Mouse (Mus musculus) forebrain, embryonic 16.5 days (tissue): ENCODE measurements around the gene Pklr. TPM values are rescaled to one million over a fixed set of nuclear protein-coding genes. Genes with fewer than 3 reads are reported as not detected.

ENCODE experiments used
- ATAC-seq: fragments of 200-750 bp; cut with Nextera tagmentation; 2 replicates; pipeline ENCODE4 v1.8.0; 2017; ENCODE audit warnings: mild to moderate bottlenecking, moderate library complexity
- H3K27ac ChIP-seq: fragments of 300-500 bp; sonication (generic); 2 replicates; pipeline ENCODE4 v1.5.1; 2014; ENCODE audit warnings: low read length, control low read depth
- H3K27me3 ChIP-seq: fragments of 300-500 bp; sonication (generic); replicated peaks from 2 replicates; pipeline ENCODE4 v1.6.1; 2014; ENCODE audit warnings: low read length; ENCODE audit not compliant: control insufficient read depth, insufficient read depth
- H3K36me3 ChIP-seq: fragments of 300-500 bp; sonication (generic); 2 replicates; pipeline ENCODE4 v1.6.1; 2014; ENCODE audit not compliant: control insufficient read depth, insufficient read depth
- H3K4me1 ChIP-seq: fragments of 300-500 bp; sonication (generic); replicated peaks from 2 replicates; pipeline ENCODE4 v1.6.1; 2014; ENCODE audit warnings: low read length; ENCODE audit not compliant: control insufficient read depth, insufficient read depth
- H3K4me2 ChIP-seq: fragments of 300-500 bp; sonication (generic); 2 replicates; pipeline ENCODE4 v1.6.1; 2014; ENCODE audit warnings: mild to moderate bottlenecking, low read length, control low read depth
- H3K4me3 ChIP-seq: fragments of 300-500 bp; sonication (generic); replicated peaks from 2 replicates; pipeline ENCODE4 v1.5.1; 2014; ENCODE audit warnings: mild to moderate bottlenecking, low read length, control low read depth
- H3K9ac ChIP-seq: fragments of 300-500 bp; sonication (generic); replicated peaks from 2 replicates; pipeline ENCODE4 v1.6.1; 2014; ENCODE audit warnings: low read depth, low read length, control low read depth
- H3K9me3 ChIP-seq: fragments of 300-500 bp; sonication (generic); 2 replicates; pipeline ENCODE4 v1.6.1; 2016; ENCODE audit warnings: low read length; ENCODE audit not compliant: control insufficient read depth
- WGBS: fragments of 180-500 bp; shearing (Covaris S2); extraction: QIAGEN DNeasy Blood & Tissue Kit; methylation state at CpG from one replicate; pipeline ENCODE4 v1.1.7; 2014; 5-methylcytosine and 5-hydroxymethylcytosine counted together
- polyA plus RNA-seq: library from polyadenylated mRNA; unstranded; fragments of >200 nt; fragmentation: Nextera tagmentation; extraction: Ambion mirVana; gene quantifications from 2 replicates; pipeline ENCODE4 v1.2.1, GENCODE M21; 2015

Pklr gene
- polyA plus RNA-seq, 1 experiment from 2014 or later = 0.13 TPM

DNA sequence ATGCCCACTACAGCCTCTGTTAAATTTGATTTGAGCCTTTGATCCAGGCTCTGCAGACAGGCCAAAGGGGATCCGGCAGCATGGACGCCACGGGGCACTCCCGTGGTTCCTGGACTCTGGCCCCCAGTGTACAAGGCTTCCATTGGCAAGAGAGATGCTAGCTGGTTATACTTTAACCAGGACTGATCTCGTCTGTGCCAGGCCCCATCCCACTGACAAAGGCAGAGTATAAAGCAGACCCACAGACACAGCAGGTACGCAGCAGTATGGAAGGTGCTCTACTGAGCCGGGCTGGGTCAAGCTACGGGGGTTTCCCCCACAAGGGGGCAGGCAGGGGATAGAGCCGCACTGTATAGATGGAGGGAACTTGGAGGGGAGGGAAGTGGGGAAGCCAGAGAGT lies 423 bp downstream of the Pklr start:
- Histone ChIP-seq H3K36me3 (no peaks in the 10 kb centered on the region), H3K4me3 (no peak overlapping the region), H3K4me2 (no peak overlapping the region), H3K9ac (no peak overlapping the region), H3K27ac (no peak overlapping the region), H3K9me3 (no peaks in the 10 kb centered on the region), H3K4me1 (peaks cover 11% of the 10 kb centered on the region), H3K27me3 (no peaks in the 10 kb centered on the region)
- no peak for ATAC-seq
- WGBS = 41% methylated on average over 9 of the region's 9 CpGs

DNA sequence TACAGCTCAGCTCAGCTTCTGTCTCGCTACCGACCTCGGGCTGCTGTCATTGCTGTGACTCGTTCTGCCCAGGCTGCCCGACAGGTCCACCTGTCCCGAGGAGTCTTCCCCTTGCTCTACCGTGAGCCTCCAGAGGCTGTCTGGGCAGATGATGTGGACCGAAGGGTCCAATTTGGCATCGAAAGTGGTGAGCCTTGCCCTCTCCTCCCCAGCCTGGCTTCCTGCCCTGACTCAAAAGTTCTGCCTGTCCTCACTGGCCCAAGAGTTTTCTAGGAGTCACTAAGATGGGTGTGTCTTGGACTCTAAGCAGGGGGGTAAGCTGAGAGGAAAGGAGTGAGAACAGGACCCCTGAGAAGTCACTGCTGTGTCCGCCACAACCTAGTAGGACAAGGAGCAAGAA lies 8.9 kb downstream of the Pklr start:
- no peak overlapping the region for H3K9ac ChIP-seq
- ATAC-seq = no peak
- 87% methylated on average over 10 of the region's 10 CpGs for WGBS
- no peaks in the 10 kb centered on the region for H3K4me1 ChIP-seq
- H3K36me3 ChIP-seq = no peaks in the 10 kb centered on the region
- no peaks in the 10 kb centered on the region for H3K9me3 ChIP-seq
- no peak overlapping the region for H3K27ac ChIP-seq
- H3K27me3 ChIP-seq = no peaks in the 10 kb centered on the region
- no peak overlapping the region for H3K4me2 ChIP-seq
- H3K4me3 ChIP-seq = no peak overlapping the region

DNA sequence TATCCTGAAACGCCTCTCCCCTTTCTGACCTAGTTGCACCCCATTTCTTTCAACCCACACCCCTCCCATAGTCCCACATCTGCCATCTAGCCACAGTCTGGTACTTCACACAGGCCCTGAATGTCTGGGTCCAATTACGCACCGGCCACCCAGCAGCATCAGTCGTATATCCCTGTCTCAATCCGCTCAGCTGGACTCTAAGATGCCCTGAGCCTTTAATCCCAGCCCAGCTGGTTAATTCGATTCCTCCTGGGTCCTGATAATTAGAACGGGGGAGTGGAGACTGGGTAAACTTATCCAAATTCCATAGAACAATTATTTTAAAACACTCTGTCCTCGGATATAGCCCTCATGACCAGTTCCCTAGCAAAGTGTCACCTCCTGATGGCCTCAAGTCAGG lies 9.6 kb downstream of the Pklr start:
- WGBS = 21% methylated on average over 8 of the region's 8 CpGs
- Histone ChIP-seq H3K4me1 (no peaks in the 10 kb centered on the region), H3K27ac (no peak overlapping the region), H3K9ac (no peak overlapping the region), H3K27me3 (no peaks in the 10 kb centered on the region), H3K36me3 (no peaks in the 10 kb centered on the region), H3K9me3 (no peaks in the 10 kb centered on the region), H3K4me3 (no peak overlapping the region), H3K4me2 (no peak overlapping the region)
- no peak for ATAC-seq

DNA sequence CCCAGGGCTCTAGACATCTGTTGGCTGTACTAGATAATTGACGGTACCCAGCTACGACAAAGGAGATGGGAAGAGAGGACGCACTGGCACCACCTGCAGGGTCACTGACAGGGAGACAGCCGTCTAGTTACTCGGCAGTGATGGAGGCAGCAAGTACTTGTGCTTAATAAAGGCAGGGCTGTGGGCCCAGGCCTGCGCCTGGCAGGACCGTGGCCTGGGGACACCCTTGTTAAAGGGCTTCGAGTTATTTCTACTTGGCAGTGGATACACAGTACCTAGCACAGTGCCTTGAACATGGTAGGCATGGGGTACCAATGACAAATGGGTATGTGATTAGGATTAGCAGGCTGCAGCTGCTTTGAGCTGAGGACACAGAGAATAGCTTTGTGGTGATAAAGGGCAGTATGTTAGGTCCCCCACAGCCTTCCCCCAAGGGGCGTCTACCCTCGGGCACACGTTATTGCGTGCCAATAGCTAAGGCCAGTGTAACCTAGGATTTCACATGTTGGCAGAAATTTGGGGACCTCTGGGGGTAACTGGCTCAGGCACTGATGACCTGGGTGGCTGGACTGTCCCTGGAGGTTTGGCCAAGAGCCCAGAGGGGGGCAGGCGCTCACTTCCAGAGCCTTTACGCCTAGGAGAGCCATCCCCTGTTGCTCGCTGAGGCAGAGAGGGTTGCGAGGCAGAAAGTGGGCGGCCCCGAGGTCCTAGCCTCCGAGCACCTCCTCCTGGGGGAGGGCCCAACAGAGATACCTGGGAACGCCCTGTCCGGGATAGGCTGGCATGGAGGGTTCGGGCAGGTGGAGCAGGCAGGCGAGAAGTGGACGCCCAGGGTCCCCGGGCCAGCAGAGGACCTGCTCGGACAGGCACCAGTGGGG lies 11.4 kb downstream of the Pklr start:
- no peak overlapping the region for H3K4me3 ChIP-seq
- H3K9me3 ChIP-seq = no peaks in the 10 kb centered on the region
- H3K4me2 ChIP-seq = no peak overlapping the region
- H3K27ac ChIP-seq = no peak overlapping the region
- no peak overlapping the region for H3K9ac ChIP-seq
- no peak for ATAC-seq
- no peaks in the 10 kb centered on the region for H3K27me3 ChIP-seq
- WGBS = 25% methylated on average over 26 of the region's 26 CpGs
- H3K4me1 ChIP-seq = no peaks in the 10 kb centered on the region
- no peaks in the 10 kb centered on the region for H3K36me3 ChIP-seq

DNA sequence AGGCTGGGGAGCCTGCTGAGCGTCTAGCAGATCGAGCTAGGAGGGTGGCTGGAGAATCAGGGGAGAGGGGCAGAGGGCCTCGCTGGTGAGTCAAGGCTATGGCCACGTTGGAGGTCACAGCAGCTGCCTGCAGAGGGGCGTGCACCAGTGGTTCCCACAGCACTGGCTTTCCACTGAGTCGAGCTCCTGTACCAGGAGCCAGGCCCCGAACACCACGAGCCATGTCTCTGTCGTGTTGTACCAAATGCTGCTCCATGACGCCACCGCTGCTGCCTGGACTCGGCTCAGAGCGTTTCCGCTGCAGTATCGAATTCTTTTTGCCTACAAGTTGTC lies 12.0 kb downstream of the Pklr start:
- WGBS = 16% methylated on average over 15 of the region's 15 CpGs
- H3K9me3 ChIP-seq = no peaks in the 10 kb centered on the region

DNA sequence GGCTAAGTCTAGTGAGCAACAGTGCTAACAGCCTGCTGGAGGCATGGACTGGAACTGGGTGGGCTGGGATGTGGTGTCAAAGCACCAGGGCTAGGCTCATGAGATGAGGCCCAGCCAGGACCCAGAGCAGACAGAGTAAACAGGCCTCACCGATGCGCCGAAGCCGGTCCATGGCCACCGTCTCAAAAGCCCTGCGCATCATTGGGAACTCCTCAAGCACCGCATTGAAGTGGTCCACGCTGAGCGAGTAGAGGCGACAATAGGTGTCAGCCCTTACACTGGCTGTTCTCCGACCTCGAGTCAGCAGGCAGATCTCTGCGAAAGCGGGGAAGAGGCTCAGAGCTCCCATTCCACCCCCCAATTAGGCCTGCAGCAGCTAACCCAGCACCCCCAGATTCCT lies 12.6 kb downstream of the Pklr start:
- Histone ChIP-seq H3K4me3 (no peak overlapping the region), H3K27me3 (no peaks in the 10 kb centered on the region), H3K27ac (no peak overlapping the region), H3K36me3 (no peaks in the 10 kb centered on the region), H3K9me3 (no peaks in the 10 kb centered on the region), H3K4me2 (no peak overlapping the region), H3K4me1 (no peaks in the 10 kb centered on the region), H3K9ac (no peak overlapping the region)
- no peak for ATAC-seq
- 71% methylated on average over 14 of the region's 14 CpGs for WGBS

More for the DNA sequence above, 12.0 kb downstream of the Pklr start:
- no peaks in the 10 kb centered on the region for H3K36me3 ChIP-seq
- H3K4me3 ChIP-seq = no peak overlapping the region
- H3K27ac ChIP-seq = no peak overlapping the region
- no peaks in the 10 kb centered on the region for H3K4me1 ChIP-seq
- no peak overlapping the region for H3K9ac ChIP-seq
- H3K4me2 ChIP-seq = no peak overlapping the region
- H3K27me3 ChIP-seq = no peaks in the 10 kb centered on the region
- no peak for ATAC-seq

DNA sequence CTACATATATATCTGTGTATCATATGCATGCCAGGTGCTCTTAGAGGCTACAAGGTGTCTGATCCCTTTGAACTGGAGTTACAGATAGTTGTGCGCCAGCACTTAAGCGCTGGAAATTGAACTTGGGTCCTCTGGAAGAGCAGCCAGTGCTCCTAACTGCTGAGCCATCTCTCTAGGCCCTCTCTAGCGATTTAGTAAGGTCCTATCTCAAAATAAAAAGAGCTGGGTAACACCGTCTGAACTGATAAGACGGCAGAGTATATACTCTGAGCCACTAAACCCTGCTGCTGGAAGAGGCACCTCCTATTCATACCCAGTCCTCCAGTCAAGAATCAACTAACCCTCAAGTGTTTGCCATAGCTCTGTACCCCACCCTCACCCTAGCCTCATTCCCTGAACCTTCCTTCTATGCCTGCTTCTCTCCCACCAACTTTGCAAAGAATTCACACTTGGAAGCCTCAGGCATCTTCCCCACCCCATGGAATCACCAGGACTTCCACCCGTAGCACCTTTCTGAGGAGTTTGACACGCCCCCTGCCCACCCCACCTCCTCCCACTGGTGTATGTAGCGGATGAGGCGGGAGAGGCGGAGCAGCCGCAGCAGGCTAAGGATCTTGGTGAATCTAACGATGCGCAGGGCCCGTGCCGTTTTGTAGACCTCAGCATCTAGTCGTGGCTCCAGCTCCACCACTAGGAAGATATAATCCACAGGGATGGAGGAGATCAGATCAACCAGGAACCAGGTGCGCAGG lies 16.3 kb downstream of the Pklr start:
- H3K9ac ChIP-seq = no peak overlapping the region
- no peaks in the 10 kb centered on the region for H3K27me3 ChIP-seq
- ATAC-seq = no peak
- H3K36me3 ChIP-seq = no peaks in the 10 kb centered on the region
- no peak overlapping the region for H3K4me3 ChIP-seq
- no peaks in the 10 kb centered on the region for H3K4me1 ChIP-seq
- H3K27ac ChIP-seq = no peak overlapping the region
- no peaks in the 10 kb centered on the region for H3K9me3 ChIP-seq
- 65% methylated on average over 17 of the region's 17 CpGs for WGBS
- no peak overlapping the region for H3K4me2 ChIP-seq

DNA sequence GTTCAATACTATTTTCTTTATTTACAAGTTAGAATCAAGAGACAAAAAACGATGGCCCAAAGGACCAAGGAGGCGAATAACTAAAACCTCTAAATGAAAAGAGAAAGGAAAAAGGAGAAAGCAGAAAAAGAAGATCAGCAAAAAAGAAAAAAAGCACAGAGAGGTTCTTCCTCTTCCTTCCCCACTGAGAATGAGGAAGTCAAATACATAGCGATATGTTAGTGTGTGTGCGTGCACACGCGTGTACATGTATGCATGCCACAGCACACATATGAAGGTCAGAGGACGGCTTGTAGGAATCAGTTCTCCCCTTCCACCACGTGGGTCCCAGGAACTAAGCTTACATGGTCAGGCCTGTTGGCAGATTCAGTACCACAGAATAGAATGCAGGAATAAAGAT lies 21.0 kb downstream of the Pklr start:
- no peak overlapping the region for H3K27ac ChIP-seq
- no peak overlapping the region for H3K4me3 ChIP-seq
- no peak for ATAC-seq
- 89% methylated on average over 8 of the region's 8 CpGs for WGBS
- no peaks in the 10 kb centered on the region for H3K36me3 ChIP-seq
- H3K4me2 ChIP-seq = no peak overlapping the region
- peaks cover 18% of the 10 kb centered on the region for H3K4me1 ChIP-seq
- no peaks in the 10 kb centered on the region for H3K27me3 ChIP-seq
- no peaks in the 10 kb centered on the region for H3K9me3 ChIP-seq
- H3K9ac ChIP-seq = no peak overlapping the region

DNA sequence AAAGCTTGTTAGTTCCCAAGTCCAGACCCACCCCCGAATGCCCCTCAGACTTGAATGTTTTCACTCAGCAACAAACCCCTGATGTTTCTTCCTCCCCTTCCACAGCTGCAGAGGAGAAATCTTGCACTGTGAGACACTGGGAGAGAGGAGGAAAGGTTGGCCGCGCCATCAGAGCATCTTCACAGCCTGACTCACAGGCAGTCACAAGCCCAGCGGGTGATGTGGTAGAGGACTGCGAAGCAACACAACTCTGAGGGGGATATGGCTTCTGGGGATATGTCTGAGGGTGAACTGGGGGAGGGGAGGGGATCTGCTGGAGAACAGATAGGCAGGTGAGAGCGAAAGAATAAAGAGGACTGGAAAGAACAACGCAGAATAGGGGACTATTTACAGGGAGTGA lies 22.7 kb downstream of the Pklr start:
- Histone ChIP-seq H3K36me3 (no peaks in the 10 kb centered on the region), H3K4me3 (peak overlapping the region; percentile 80), H3K4me1 (peaks cover 18% of the 10 kb centered on the region), H3K9me3 (no peaks in the 10 kb centered on the region), H3K9ac (peak overlapping the region; percentile 81), H3K27ac (0 out of 2 replicates have a peak overlapping the region, but pooled peaks have one; percentile 3), H3K4me2 (peak overlapping the region; percentile 79), H3K27me3 (no peaks in the 10 kb centered on the region)
- 16% methylated on average over 7 of the region's 7 CpGs for WGBS
- ATAC-seq = no peak
